Mouse (Mus musculus) lung, embryonic 14.5 days (tissue): ENCODE measurements around the gene Capg. TPM values are rescaled to one million over a fixed set of nuclear protein-coding genes. Genes with fewer than 3 reads are reported as not detected.

Experiments
- ATAC-seq: fragments of 200-750 bp; cut with Nextera tagmentation; 2 replicates; pipeline ENCODE4 v1.8.0; 2017; ENCODE audit warnings: mild to moderate bottlenecking, moderate TSS enrichment, moderate library complexity; ENCODE audit not compliant: insufficient read depth
- DNase-seq: peaks from one replicate; pipeline ENCODE4 v3.0.0-alpha.2; 2015
- H3K27ac ChIP-seq: fragments of 300-500 bp; sonication (generic); 2 replicates; pipeline ENCODE4 v1.5.1; 2014; ENCODE audit warnings: low read depth, mild to moderate bottlenecking, moderate library complexity
- H3K27me3 ChIP-seq: fragments of 300-500 bp; sonication (generic); 2 replicates; pipeline ENCODE4 v1.6.1; 2014; ENCODE audit warnings: low read length, control low read depth; ENCODE audit not compliant: insufficient read depth
- H3K36me3 ChIP-seq: fragments of 300-500 bp; sonication (generic); 2 replicates; pipeline ENCODE4 v1.6.1; 2014; ENCODE audit warnings: control low read depth; ENCODE audit not compliant: insufficient read depth
- H3K4me1 ChIP-seq: fragments of 300-500 bp; sonication (generic); 2 replicates; pipeline ENCODE4 v1.6.1; 2014; ENCODE audit warnings: antibody characterized with exemption, control low read depth; ENCODE audit not compliant: insufficient read depth
- H3K4me2 ChIP-seq: fragments of 300-500 bp; sonication (generic); 2 replicates; pipeline ENCODE4 v1.6.1; 2014; ENCODE audit warnings: mild to moderate bottlenecking
- H3K4me3 ChIP-seq: fragments of 300-500 bp; sonication (generic); 2 replicates; pipeline ENCODE4 v1.5.1; 2014; ENCODE audit warnings: low read depth, low read length
- H3K9ac ChIP-seq: fragments of 300-500 bp; sonication (generic); 2 replicates; pipeline ENCODE4 v1.6.1; 2014
- H3K9me3 ChIP-seq: fragments of 300-500 bp; sonication (generic); 2 replicates; pipeline ENCODE4 v1.6.1; 2016; ENCODE audit warnings: low read depth, low read length, control low read depth
- CTCF ChIP-seq: IDR thresholded peaks from 2 replicates; pipeline ENCODE4 v1.5.1; 2016; ENCODE audit warnings: antibody characterized with exemption, low read depth
- WGBS: fragments of 180-500 bp; shearing (Covaris S2); extraction: QIAGEN DNeasy Blood & Tissue Kit; methylation state at CpG from one replicate; pipeline ENCODE4 v1.1.7; 2014; 5-methylcytosine and 5-hydroxymethylcytosine counted together
- polyA plus RNA-seq: library from polyadenylated mRNA; unstranded; fragments of >200 nt; fragmentation: Nextera tagmentation; extraction: Ambion mirVana; gene quantifications from 2 replicates; pipeline ENCODE4 v1.2.1, GENCODE M21; 2014

Gene Capg
- polyA plus RNA-seq, 1 experiment from 2014 or later: 40.5 TPM

GRCm38 (mm10) chr6:72590111-72590510 lies 45.9 kb downstream of the Capg start:
- no peak for TF ChIP-seq CTCF
- Histone ChIP-seq H3K27ac (no peak overlapping the region), H3K36me3 (0 out of 2 replicates have a peak, but pooled peaks cover 2% of the 10 kb centered on the region), H3K4me1 (no peaks in the 10 kb centered on the region), H3K9me3 (no peaks in the 10 kb centered on the region), H3K4me3 (no peak overlapping the region), H3K9ac (no peak overlapping the region), H3K27me3 (no peaks in the 10 kb centered on the region), H3K4me2 (no peak overlapping the region)
- no peak for DNase-seq
- no peak for ATAC-seq

GRCm38 (mm10) chr6:72593011-72593803 lies 49.0 kb downstream of the Capg start:
- TF ChIP-seq CTCF: no peak
- 77% methylated on average over 6 of the region's 6 CpGs for WGBS
- no peaks in the 10 kb centered on the region for H3K9me3 ChIP-seq
- H3K27me3 ChIP-seq: no peaks in the 10 kb centered on the region
- no peak for DNase-seq
- 0 out of 2 replicates have a peak, but pooled peaks cover 2% of the 10 kb centered on the region for H3K36me3 ChIP-seq
- no peak overlapping the region for H3K9ac ChIP-seq
- H3K4me2 ChIP-seq: no peak overlapping the region
- 0 out of 2 replicates have a peak, but pooled peaks cover 3% of the 10 kb centered on the region for H3K4me1 ChIP-seq
- no peak overlapping the region for H3K27ac ChIP-seq
- no peak for ATAC-seq
- no peak overlapping the region for H3K4me3 ChIP-seq

- DNase-seq (no peak), ATAC-seq (no peak)
- H3K27ac ChIP-seq: no peak overlapping the region
Measured at GRCm38 (mm10) chr6:72593914-72594313, 49.7 kb downstream of the Capg start.

GRCm38 (mm10) chr6:72597083-72597874 lies 53.1 kb downstream of the Capg start:
- peak overlapping the region; percentile 79 for H3K4me2 ChIP-seq
- 23% methylated on average over 13 of the region's 13 CpGs for WGBS
- peak; percentile 27 for TF ChIP-seq CTCF

More at GRCm38 (mm10) chr6:72593914-72594313, 49.7 kb downstream of the Capg start:
- Histone ChIP-seq H3K4me2 (no peak overlapping the region), H3K4me1 (0 out of 2 replicates have a peak, but pooled peaks cover 3% of the 10 kb centered on the region), H3K27me3 (no peaks in the 10 kb centered on the region), H3K9me3 (no peaks in the 10 kb centered on the region), H3K4me3 (no peak overlapping the region), H3K36me3 (0 out of 2 replicates have a peak, but pooled peaks cover 2% of the 10 kb centered on the region), H3K9ac (no peak overlapping the region)
- 48% methylated on average over 5 of the region's 5 CpGs for WGBS
- no peak for TF ChIP-seq CTCF

GRCm38 (mm10) chr6:72597956-72598753 lies 54.0 kb downstream of the Capg start, which contains the start of the genes Elmod3 and Retsat:
Elmod3 (minus strand) TSS chr6:72598413.
Retsat (plus strand) TSS chr6:72598475.
- H3K9ac ChIP-seq: peak within 1 kb of the TSS; percentile 64
- ATAC-seq (peak; percentile 90), DNase-seq (peak; percentile 99)
- 0 out of 2 replicates have a peak, but pooled peaks cover 2% of the 10 kb centered on the region for H3K36me3 ChIP-seq
- H3K9me3 ChIP-seq: no peaks in the 10 kb centered on the region
- H3K27ac ChIP-seq: peak within 1 kb of the TSS; percentile 85
- H3K4me3 ChIP-seq: peak within 1 kb of the TSS; percentile 65
- H3K4me2 ChIP-seq: peak within 1 kb of the TSS; percentile 79
- H3K27me3 ChIP-seq: no peaks in the 10 kb centered on the region
- no peak for TF ChIP-seq CTCF
- WGBS: under 1% methylated on average over 38 of the region's 38 CpGs
- 0 out of 2 replicates have a peak, but pooled peaks cover 10% of the 10 kb centered on the region for H3K4me1 ChIP-seq

More at GRCm38 (mm10) chr6:72597083-72597874, 53.1 kb downstream of the Capg start:
- DNase-seq (peak; percentile 55), ATAC-seq (no peak)
- no peaks in the 10 kb centered on the region for H3K27me3 ChIP-seq
- peak overlapping the region; percentile 64 for H3K9ac ChIP-seq
- 0 out of 2 replicates have a peak, but pooled peaks cover 10% of the 10 kb centered on the region for H3K4me1 ChIP-seq
- H3K27ac ChIP-seq: peak overlapping the region; percentile 68
- H3K4me3 ChIP-seq: peak overlapping the region; percentile 65
- H3K36me3 ChIP-seq: 0 out of 2 replicates have a peak, but pooled peaks cover 2% of the 10 kb centered on the region
- no peaks in the 10 kb centered on the region for H3K9me3 ChIP-seq

- no peak for TF ChIP-seq CTCF
- Histone ChIP-seq H3K4me3 (peak overlapping the region; percentile 65), H3K27me3 (no peaks in the 10 kb centered on the region), H3K36me3 (peaks cover 3% of the 10 kb centered on the region; the same call in 1 of the 2 replicates), H3K9me3 (no peaks in the 10 kb centered on the region), H3K4me2 (peak overlapping the region; percentile 79), H3K4me1 (0 out of 2 replicates have a peak, but pooled peaks cover 10% of the 10 kb centered on the region), H3K27ac (peak overlapping the region; percentile 85), H3K9ac (peak overlapping the region; percentile 64)
- ATAC-seq (peak; percentile 64), DNase-seq (peak; percentile 86)
- WGBS: 35% methylated on average over 12 of the region's 12 CpGs
Measured at GRCm38 (mm10) chr6:72598791-72599557, 54.8 kb downstream of the Capg start.
